Comparison of ENCODE assay signal across 8 mouse cellular contexts in genomic region chr6:117687045-117687444, GRCm38 (mm10).
DNase-seq lines count a peak whose midpoint lies in the region; ATAC-seq lines count a peak whose summit lies in the region.
"Had no signal": no experiment of that assay in that cellular context is flagged by ENCODE, and none has a peak within 500 bp of the region (broad histone marks: within the 10 kb centered on the region; RNA-seq: fewer than 3 reads in every experiment).

No protein-coding gene starts in this region.

- no peak overlapping the region for H3K4me3 ChIP-seq in midbrain, embryonic 14.5 days (replicated peaks; ENCODE audit: low read depth, low read length)
- H3K4me3 ChIP-seq: limb, embryonic 13.5 days had no signal

- H3K27me3 ChIP-seq in midbrain, embryonic 14.5 days (ENCODE audit: control insufficient read depth, insufficient read depth, low read length), result no peaks in the 10 kb centered on the region
- H3K27me3 ChIP-seq: limb, embryonic 13.5 days had no signal

- ATAC-seq in midbrain, embryonic 14.5 days (ENCODE audit: low FRiP score, low TSS enrichment), result no peak

- H3K4me1 ChIP-seq in midbrain, embryonic 14.5 days (ENCODE audit: control insufficient read depth, insufficient read depth, low read length), result no peaks in the 10 kb centered on the region
- H3K4me1 ChIP-seq: limb, embryonic 13.5 days had no signal

- WGBS in midbrain, embryonic 14.5 days, result 86% methylated on average over 2 of the region's 2 CpGs

- H3K9me3 ChIP-seq in midbrain, embryonic 14.5 days (ENCODE audit: control insufficient read depth, low read length), result no peaks in the 10 kb centered on the region
- H3K9me3 ChIP-seq: limb, embryonic 13.5 days had no signal

- H3K27ac ChIP-seq in midbrain, embryonic 14.5 days (replicated peaks; ENCODE audit: low read depth, low read length), result no peak overlapping the region
- H3K27ac ChIP-seq: limb, embryonic 13.5 days had no signal

- H3K4me2 ChIP-seq in midbrain, embryonic 14.5 days (ENCODE audit: low read length), result no peak overlapping the region
- H3K4me2 ChIP-seq: limb, embryonic 13.5 days had no signal

- H3K36me3 ChIP-seq in midbrain, embryonic 14.5 days (ENCODE audit: control insufficient read depth, insufficient read depth, low read length), result no peaks in the 10 kb centered on the region
- H3K36me3 ChIP-seq: limb, embryonic 13.5 days had no signal

- H3K9ac ChIP-seq in midbrain, embryonic 14.5 days (replicated peaks; ENCODE audit: low read length), result no peak overlapping the region
- H3K9ac ChIP-seq: limb, embryonic 13.5 days had no signal

- peak; percentile 21 for DNase-seq in right cerebral cortex, postnatal 14 days
- no peak for DNase-seq in right cerebral cortex, postnatal 36 days (ENCODE audit: low spot score in 2 of 2)
- peak; percentile 66 for DNase-seq in adrenal gland, postnatal 10 days
- DNase-seq in induced T-regulatory cell, adult 2 months (ENCODE audit: low read depth), result peak; percentile 34
- DNase-seq in skeletal muscle tissue, adult 2 months (ENCODE audit: low read depth, low spot score), result peak; percentile 15
- DNase-seq in layer of hippocampus, adult 9-10 months (ENCODE audit: low spot score), result no peak
- no peak for DNase-seq in midbrain, embryonic 14.5 days

Comparison
In these comparisons a context has a peak if more than half of its experiments do, and no peak if none do; other contexts are left out.
1. DNase-seq: peak in right cerebral cortex, postnatal 14 days (single experiment), adrenal gland, postnatal 10 days (single experiment), induced T-regulatory cell, adult 2 months (single experiment) and skeletal muscle tissue, adult 2 months (single experiment); none in right cerebral cortex, postnatal 36 days (0 of 2), layer of hippocampus, adult 9-10 months (single experiment) and midbrain, embryonic 14.5 days (single experiment).